Mouse (Mus musculus): ENCODE measurements around the gene Coasy. TPM values are rescaled to one million over a fixed set of nuclear protein-coding genes. Genes with fewer than 3 reads are reported as not detected.

Coasy gene
- polyA plus RNA-seq, 1 experiment from 2014 or later: 43.3 TPM

- Histone ChIP-seq H3K9me3 (no peaks in the 10 kb centered on the region), H3K27ac (no peak overlapping the region), H3K9ac (no peak overlapping the region), H3K4me3 (no peak overlapping the region), H3K36me3 (replicated peaks) (peaks cover 55% of the 10 kb centered on the region), H3K4me2 (no peak overlapping the region), H3K27me3 (replicated peaks) (no peaks in the 10 kb centered on the region), H3K4me1 (no peaks in the 10 kb centered on the region)
- ATAC-seq (replicated peaks): no peak
- whole genome bisulfite sequencing: 100% methylated on average over 1 of the region's 1 CpGs
These were observed 28.4 kb upstream of the Coasy start for GRCm38 (mm10) chr11:101053974-101054373.

DNA sequence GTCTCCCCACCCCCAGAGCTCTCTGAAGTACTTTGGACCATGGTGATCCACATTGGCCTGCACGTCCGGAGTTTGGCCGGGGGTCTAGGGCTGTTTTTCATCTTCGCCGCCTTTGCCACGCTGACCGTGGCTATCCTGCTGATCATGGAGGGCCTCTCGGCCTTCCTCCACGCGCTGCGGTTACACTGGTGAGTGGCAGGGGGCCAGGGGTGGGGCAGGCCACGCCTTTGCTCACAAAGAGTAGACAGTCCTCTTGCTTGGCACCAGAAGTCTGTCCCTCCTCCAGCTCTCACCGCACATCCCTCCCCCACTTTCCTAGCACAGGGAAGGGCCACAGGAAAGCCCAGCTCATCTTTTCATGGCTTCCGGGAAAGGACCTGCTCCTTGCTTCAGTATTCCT is 26.9 kb upstream of the Coasy start:
- Histone ChIP-seq H3K4me2 (no peak overlapping the region), H3K9ac (no peak overlapping the region), H3K36me3 (replicated peaks) (peaks cover 60% of the 10 kb centered on the region), H3K4me3 (no peak overlapping the region), H3K4me1 (no peaks in the 10 kb centered on the region), H3K27me3 (replicated peaks) (no peaks in the 10 kb centered on the region), H3K9me3 (no peaks in the 10 kb centered on the region), H3K27ac (no peak overlapping the region)
- 85% methylated on average over 14 of the region's 14 CpGs for WGBS
- no peak for ATAC-seq (replicated peaks)

DNA sequence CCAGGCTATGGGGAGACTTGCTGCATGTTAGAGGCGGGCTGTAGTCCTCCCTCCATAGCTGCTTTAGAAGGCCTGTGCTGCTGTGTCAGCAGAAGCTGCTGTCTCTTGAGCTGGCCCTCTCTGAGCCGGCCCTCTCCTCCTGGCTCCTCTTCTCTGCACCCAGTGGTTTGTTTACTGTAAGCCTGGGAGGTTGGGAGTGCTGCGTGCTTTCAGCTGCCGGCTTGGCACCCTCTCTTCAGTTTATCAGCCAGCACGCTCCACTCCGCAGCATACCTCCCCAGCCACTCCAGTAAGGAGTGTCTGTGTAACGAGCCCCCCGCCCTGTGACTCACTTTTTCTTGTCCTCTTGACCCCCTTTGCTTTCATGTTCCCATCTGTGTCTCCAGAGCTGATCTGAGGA is 25.5 kb upstream of the Coasy start:
- H3K27me3 ChIP-seq (replicated peaks): no peaks in the 10 kb centered on the region
- H3K36me3 ChIP-seq (replicated peaks): peaks cover 60% of the 10 kb centered on the region
- H3K4me2 ChIP-seq: no peak overlapping the region
- H3K9ac ChIP-seq: no peak overlapping the region
- WGBS: 53% methylated on average over 8 of the region's 8 CpGs
- ATAC-seq (replicated peaks): no peak
- H3K27ac ChIP-seq: no peak overlapping the region
- no peak overlapping the region for H3K4me3 ChIP-seq
- H3K4me1 ChIP-seq: no peaks in the 10 kb centered on the region
- H3K9me3 ChIP-seq: no peaks in the 10 kb centered on the region

DNA sequence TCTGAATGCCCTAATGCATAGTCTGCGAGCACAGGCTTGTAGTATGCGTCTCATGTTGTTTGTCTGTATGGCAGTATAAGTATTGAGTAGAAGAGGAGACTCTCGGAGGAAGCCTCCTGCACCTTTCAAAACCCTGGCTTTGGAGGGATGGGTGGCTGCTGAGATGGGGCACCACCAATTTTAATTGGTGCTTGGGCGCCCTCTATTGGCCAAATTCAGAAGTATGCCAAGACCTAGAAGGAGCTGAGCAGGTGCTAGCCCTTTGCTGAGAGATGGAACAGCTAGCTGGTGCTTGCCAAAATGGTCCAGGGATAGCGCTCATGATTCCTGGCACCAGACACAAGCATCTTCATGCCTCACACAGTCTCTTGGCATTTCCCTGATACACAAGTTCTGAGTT is 24.5 kb upstream of the Coasy start:
- H3K27me3 ChIP-seq (replicated peaks): no peaks in the 10 kb centered on the region
- 35% methylated on average over 5 of the region's 5 CpGs for WGBS
- no peak overlapping the region for H3K27ac ChIP-seq
- no peaks in the 10 kb centered on the region for H3K9me3 ChIP-seq
- H3K4me1 ChIP-seq: no peaks in the 10 kb centered on the region
- ATAC-seq (replicated peaks): no peak
- H3K4me3 ChIP-seq: no peak overlapping the region
- peaks cover 61% of the 10 kb centered on the region for H3K36me3 ChIP-seq (replicated peaks)
- no peak overlapping the region for H3K9ac ChIP-seq
- H3K4me2 ChIP-seq: no peak overlapping the region

- H3K27ac ChIP-seq: no peak overlapping the region
- no peaks in the 10 kb centered on the region for H3K4me1 ChIP-seq
- peaks cover 60% of the 10 kb centered on the region for H3K36me3 ChIP-seq (replicated peaks)
- H3K4me2 ChIP-seq: no peak overlapping the region
- ATAC-seq (replicated peaks): no peak
- WGBS: 76% methylated on average over 5 of the region's 5 CpGs
- H3K4me3 ChIP-seq: no peak overlapping the region
- H3K27me3 ChIP-seq (replicated peaks): no peaks in the 10 kb centered on the region
- no peak overlapping the region for H3K9ac ChIP-seq
- no peaks in the 10 kb centered on the region for H3K9me3 ChIP-seq
These were observed 23.6 kb upstream of the Coasy start for GRCm38 (mm10) chr11:101058726-101059125.

DNA sequence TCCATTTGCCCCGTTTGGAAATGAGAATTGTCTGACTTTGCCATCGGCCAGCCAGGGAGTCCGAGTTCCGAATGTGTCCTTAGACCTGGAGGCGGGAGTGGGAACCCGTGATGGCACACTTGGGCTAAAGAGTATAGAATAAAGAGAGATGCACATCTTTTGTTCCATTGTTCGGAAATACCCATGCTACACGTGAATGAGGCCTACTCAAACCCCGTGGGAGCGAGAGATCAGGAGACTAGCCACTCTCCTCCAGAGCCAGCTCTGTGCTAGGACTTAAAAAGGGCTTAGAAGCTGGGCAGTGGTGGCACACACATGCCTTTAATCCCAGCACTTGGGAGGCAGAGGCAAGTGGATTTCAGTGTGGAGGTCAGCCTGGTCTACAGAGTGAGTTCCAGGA is 22.9 kb upstream of the Coasy start:
- Histone ChIP-seq H3K27me3 (replicated peaks) (no peaks in the 10 kb centered on the region), H3K4me3 (no peak overlapping the region), H3K4me2 (no peak overlapping the region), H3K27ac (peak overlapping the region; percentile 61; the same call in 1 of the 2 replicates), H3K4me1 (no peaks in the 10 kb centered on the region), H3K36me3 (replicated peaks) (peaks cover 54% of the 10 kb centered on the region), H3K9me3 (no peaks in the 10 kb centered on the region), H3K9ac (no peak overlapping the region; the same call in 1 of the 2 replicates)
- 65% methylated on average over 10 of the region's 10 CpGs for WGBS
- no peak for ATAC-seq (replicated peaks)

GRCm38 (mm10) chr11:101060126-101060525 is 22.2 kb upstream of the Coasy start:
- H3K27ac ChIP-seq: peak overlapping the region; percentile 61
- no peaks in the 10 kb centered on the region for H3K4me1 ChIP-seq
- no peak for ATAC-seq (replicated peaks)
- 89% methylated on average over 8 of the region's 8 CpGs for WGBS
- H3K4me3 ChIP-seq: no peak overlapping the region
- H3K27me3 ChIP-seq (replicated peaks): no peaks in the 10 kb centered on the region
- H3K36me3 ChIP-seq (replicated peaks): peaks cover 50% of the 10 kb centered on the region
- no peaks in the 10 kb centered on the region for H3K9me3 ChIP-seq
- H3K9ac ChIP-seq: no peak overlapping the region; the same call in 1 of the 2 replicates
- H3K4me2 ChIP-seq: no peak overlapping the region

GRCm38 (mm10) chr11:101061049-101061448 is 21.3 kb upstream of the Coasy start:
- no peaks in the 10 kb centered on the region for H3K9me3 ChIP-seq
- peaks cover 41% of the 10 kb centered on the region for H3K36me3 ChIP-seq (replicated peaks)
- no peak overlapping the region for H3K4me2 ChIP-seq
- no peaks in the 10 kb centered on the region for H3K27me3 ChIP-seq (replicated peaks)
- H3K4me3 ChIP-seq: no peak overlapping the region
- no peaks in the 10 kb centered on the region for H3K4me1 ChIP-seq
- no peak for ATAC-seq (replicated peaks)
- 92% methylated on average over 5 of the region's 5 CpGs for WGBS
- no peak overlapping the region for H3K9ac ChIP-seq
- no peak overlapping the region for H3K27ac ChIP-seq

DNA sequence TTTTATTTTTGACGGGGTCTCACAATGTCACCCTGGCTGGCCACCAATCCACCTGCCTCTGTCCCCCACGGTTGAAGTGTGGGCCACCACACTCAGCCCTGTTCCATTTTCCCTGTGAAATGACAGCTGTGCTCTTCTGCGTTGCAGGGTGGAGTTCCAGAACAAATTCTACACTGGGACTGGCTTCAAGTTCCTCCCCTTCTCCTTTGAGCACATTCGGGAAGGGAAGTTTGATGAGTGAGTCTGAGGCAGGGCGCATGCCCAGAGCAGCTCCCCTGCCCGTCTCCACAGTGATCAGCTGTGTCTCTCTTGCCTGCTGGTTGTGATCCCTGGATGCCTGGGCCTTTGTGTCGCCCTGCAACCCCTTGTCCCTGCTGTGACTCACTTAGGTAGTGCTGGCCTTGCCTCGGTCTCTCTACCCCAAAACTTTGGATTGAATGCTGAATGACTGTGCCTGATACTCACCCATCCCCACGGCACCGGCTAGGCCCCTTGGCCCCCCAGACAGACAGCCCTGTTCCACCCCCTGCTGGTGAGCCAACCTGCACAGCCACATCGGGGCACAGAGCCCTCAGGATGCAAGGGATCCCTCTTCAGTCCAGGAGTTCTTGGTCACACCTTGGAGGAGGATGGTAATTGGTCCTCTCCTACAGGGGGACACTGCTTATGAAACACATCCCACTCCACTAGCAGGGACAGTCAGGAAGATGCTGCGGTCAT is 20.0 kb upstream of the Coasy start:
- H3K4me2 ChIP-seq: no peak overlapping the region
- no peaks in the 10 kb centered on the region for H3K9me3 ChIP-seq
- H3K9ac ChIP-seq: no peak overlapping the region
- H3K4me3 ChIP-seq: no peak overlapping the region
- peaks cover 7% of the 10 kb centered on the region for H3K4me1 ChIP-seq
- no peaks in the 10 kb centered on the region for H3K27me3 ChIP-seq (replicated peaks)
- 78% methylated on average over 12 of the region's 12 CpGs for WGBS
- no peak overlapping the region for H3K27ac ChIP-seq
- H3K36me3 ChIP-seq (replicated peaks): peaks cover 39% of the 10 kb centered on the region
- no peak for ATAC-seq (replicated peaks)

GRCm38 (mm10) chr11:101062971-101063675 is 19.2 kb upstream of the Coasy start:
- Histone ChIP-seq H3K4me3 (no peak overlapping the region), H3K27ac (peak overlapping the region; percentile 30), H3K9ac (no peak overlapping the region), H3K4me2 (no peak overlapping the region), H3K9me3 (no peaks in the 10 kb centered on the region), H3K4me1 (peaks cover 8% of the 10 kb centered on the region), H3K36me3 (replicated peaks) (peaks cover 37% of the 10 kb centered on the region), H3K27me3 (replicated peaks) (no peaks in the 10 kb centered on the region; the same call in 1 of the 2 replicates)
- 84% methylated on average over 14 of the region's 14 CpGs for WGBS
- no peak for ATAC-seq (replicated peaks)

- Histone ChIP-seq H3K9ac (no peak overlapping the region), H3K4me1 (peaks cover 8% of the 10 kb centered on the region), H3K4me3 (no peak overlapping the region), H3K9me3 (no peaks in the 10 kb centered on the region), H3K27ac (peak overlapping the region; percentile 30), H3K4me2 (no peak overlapping the region), H3K27me3 (replicated peaks) (no peaks in the 10 kb centered on the region; the same call in 1 of the 2 replicates), H3K36me3 (replicated peaks) (peaks cover 30% of the 10 kb centered on the region)
- 68% methylated on average over 12 of the region's 12 CpGs for WGBS
- ATAC-seq (replicated peaks): no peak
These were observed 18.6 kb upstream of the Coasy start for GRCm38 (mm10) chr11:101063676-101064327.

DNA sequence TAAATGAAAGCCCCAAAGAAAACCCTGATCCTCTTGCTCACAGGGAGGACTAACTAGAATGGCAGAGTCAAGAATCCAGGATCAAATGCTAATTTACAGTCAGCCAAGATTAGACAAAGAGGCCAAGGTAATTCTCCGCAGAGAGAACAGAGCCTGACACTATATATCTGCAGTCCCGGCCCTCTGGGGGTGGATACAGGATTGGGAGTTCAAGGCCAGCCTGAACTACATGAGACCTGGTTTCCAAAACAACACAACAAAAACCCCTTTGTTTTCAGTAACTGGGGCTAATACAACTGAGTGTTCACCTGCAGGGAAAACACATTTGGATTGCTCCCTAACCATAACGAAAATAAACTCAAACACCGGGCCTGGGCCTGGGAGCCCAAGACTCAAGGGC is 17.9 kb upstream of the Coasy start:
- no peaks in the 10 kb centered on the region; the same call in 1 of the 2 replicates for H3K27me3 ChIP-seq (replicated peaks)
- H3K4me1 ChIP-seq: peaks cover 12% of the 10 kb centered on the region
- H3K9me3 ChIP-seq: no peaks in the 10 kb centered on the region
- H3K4me2 ChIP-seq: no peak overlapping the region
- WGBS: 81% methylated on average over 4 of the region's 4 CpGs
- H3K27ac ChIP-seq: 0 out of 2 replicates have a peak overlapping the region, but pooled peaks have one; percentile 30
- ATAC-seq (replicated peaks): no peak
- H3K4me3 ChIP-seq: no peak overlapping the region
- peaks cover 26% of the 10 kb centered on the region for H3K36me3 ChIP-seq (replicated peaks)
- H3K9ac ChIP-seq: no peak overlapping the region

Measured in midbrain, embryonic 15.5 days (tissue).